Mouse (Mus musculus): Measurements from ENCODE around the gene Olfr705. TPM values are rescaled to one million over a fixed set of nuclear protein-coding genes. Genes with fewer than 3 reads are reported as not detected.

Olfr705 gene
- polyA plus RNA-seq (2017; shearing (Covaris generic)) = not detected

GRCm38 (mm10) chr7:106876791-106877190 is at the start of gene Olfr705:
Olfr705 (minus strand) TSS chr7:106876891.

GRCm38 (mm10) chr7:106907676-106908075 is 31.0 kb upstream of the Olfr705 start, which contains the start of gene Olfr1532-ps1:
Olfr1532-ps1 (plus strand) TSS chr7:106908001.

GRCm38 (mm10) chr7:106901141-106901540 is 24.4 kb upstream of the Olfr705 start, which contains the start of gene Olfr707:
Olfr707 (minus strand) TSS chr7:106901241.

GRCm38 (mm10) chr7:106888062-106888461 is 11.4 kb upstream of the Olfr705 start, which contains the start of gene Olfr706:
Olfr706 (minus strand) TSS chr7:106888162.

GRCm38 (mm10) chr7:106862885-106863284 is 13.8 kb downstream of the Olfr705 start, which contains the start of gene Olfr704:
Olfr704 (plus strand) TSS chr7:106863185.

GRCm38 (mm10) chr7:106843060-106843459 is 33.6 kb downstream of the Olfr705 start, which contains the start of gene Olfr703:
Olfr703 (plus strand) TSS chr7:106843360.

GRCm38 (mm10) chr7:106833793-106834192 is 42.9 kb downstream of the Olfr705 start, which contains the start of gene Olfr702:
Olfr702 (minus strand) TSS chr7:106833893.

Other genes with a start within 250 kb of the Olfr705 start
- gene Olfr693, start 196.3 kb downstream of the Olfr705 start, polyA plus RNA-seq (2017; shearing (Covaris generic)) = not detected
- gene Olfr694, start 185.1 kb downstream of the Olfr705 start, polyA plus RNA-seq (2017; shearing (Covaris generic)) = not detected
- under 1 TPM in 1 of 2 experiments, not detected in 1; 0.76 TPM for gene Olfr695, start 160.5 kb downstream of the Olfr705 start, polyA plus RNA-seq (2017; shearing (Covaris generic))
- under 1 TPM in 1 of 2 experiments, not detected in 1; 0.55 TPM for gene Olfr697, start 134.4 kb downstream of the Olfr705 start, polyA plus RNA-seq (2017; shearing (Covaris generic))
- gene Olfr698, start 121.5 kb downstream of the Olfr705 start, polyA plus RNA-seq (2017; shearing (Covaris generic)) = under 1 TPM in 1 of 2 experiments, not detected in 1; 0.59 TPM
- under 1 TPM in 1 of 2 experiments, not detected in 1; 0.53 TPM for gene Olfr699, start 83.7 kb downstream of the Olfr705 start, polyA plus RNA-seq (2017; shearing (Covaris generic))
- gene Olfr700, start 68.1 kb downstream of the Olfr705 start, polyA plus RNA-seq (2017; shearing (Covaris generic)) = not detected
- gene Olfr701, start 62.8 kb downstream of the Olfr705 start, polyA plus RNA-seq (2017; shearing (Covaris generic)) = under 1 TPM in 1 of 2 experiments, not detected in 1; 0.12 TPM
- gene Olfr702, start 43.0 kb downstream of the Olfr705 start, polyA plus RNA-seq (2017; shearing (Covaris generic)) = not detected
- gene Olfr703, start 33.5 kb downstream of the Olfr705 start, polyA plus RNA-seq (2017; shearing (Covaris generic)) = not detected
- not detected for gene Olfr704, start 13.7 kb downstream of the Olfr705 start, polyA plus RNA-seq (2017; shearing (Covaris generic))
- under 1 TPM in 1 of 2 experiments, not detected in 1; 0.19 TPM for gene Olfr706, start 11.3 kb upstream of the Olfr705 start, polyA plus RNA-seq (2017; shearing (Covaris generic))
- gene Olfr707, start 24.4 kb upstream of the Olfr705 start, polyA plus RNA-seq (2017; shearing (Covaris generic)) = under 1 TPM in 1 of 2 experiments, not detected in 1; 0.55 TPM
- gene Olfr1532-ps1, start 31.1 kb upstream of the Olfr705 start, polyA plus RNA-seq (2017; shearing (Covaris generic)) = not detected
- gene Olfr709-ps1, start 55.3 kb upstream of the Olfr705 start, polyA plus RNA-seq (2017; shearing (Covaris generic)) = under 1 TPM; 0.05 to 0.88 TPM
- not detected for gene Olfr710, start 71.4 kb upstream of the Olfr705 start, polyA plus RNA-seq (2017; shearing (Covaris generic))
- under 1 TPM in 1 of 2 experiments, not detected in 1; 0.04 TPM for gene Olfr6, start 87.0 kb upstream of the Olfr705 start, polyA plus RNA-seq (2017; shearing (Covaris generic))
- not detected for gene Olfr711, start 98.6 kb upstream of the Olfr705 start, polyA plus RNA-seq (2017; shearing (Covaris generic))
- under 1 TPM in 1 of 2 experiments, not detected in 1; 0.38 TPM for gene Olfr2, start 129.2 kb upstream of the Olfr705 start, polyA plus RNA-seq (2017; shearing (Covaris generic))
- not detected for gene Olfr713, start 154.3 kb upstream of the Olfr705 start, polyA plus RNA-seq (2017; shearing (Covaris generic))
- not detected for gene Olfr714, start 194.1 kb upstream of the Olfr705 start, polyA plus RNA-seq (2017; shearing (Covaris generic))
- gene Olfr17, start 216.3 kb upstream of the Olfr705 start, polyA plus RNA-seq (2017; shearing (Covaris generic)) = under 1 TPM in 1 of 2 experiments, not detected in 1; 0.07 TPM
- under 1 TPM in 1 of 2 experiments, not detected in 1; 0.15 TPM for gene Olfr715b, start 233.5 kb upstream of the Olfr705 start, polyA plus RNA-seq (2017; shearing (Covaris generic))

Data from inflammation-experienced regulatory T-cells (primary cell).